Mouse (Mus musculus): Measurements from ENCODE around the gene Dnase1l3.

Dnase1l3 gene

DNA sequence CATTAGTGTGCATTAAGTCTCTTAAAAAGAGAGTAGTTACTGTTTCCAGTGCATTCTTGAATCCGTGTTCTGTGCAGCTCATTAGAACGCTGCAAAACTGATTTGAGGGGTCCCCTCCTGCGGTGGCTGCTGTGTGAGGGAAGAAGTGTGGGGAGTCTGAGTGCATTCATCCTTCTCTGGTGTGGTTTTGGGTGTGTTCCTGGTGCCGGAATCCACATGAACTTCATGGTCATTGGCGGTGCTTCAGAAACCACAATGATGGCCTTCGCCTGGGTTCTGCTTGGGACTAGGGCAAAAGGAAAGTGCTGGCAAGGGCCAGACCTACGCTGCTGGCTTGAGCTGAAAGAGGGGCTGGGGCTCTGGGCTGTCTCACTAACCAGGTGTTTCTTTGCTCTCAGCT lies 60.2 kb downstream of the Dnase1l3 start:
- DNase-seq (ENCODE audit: low spot score): no peak

DNA sequence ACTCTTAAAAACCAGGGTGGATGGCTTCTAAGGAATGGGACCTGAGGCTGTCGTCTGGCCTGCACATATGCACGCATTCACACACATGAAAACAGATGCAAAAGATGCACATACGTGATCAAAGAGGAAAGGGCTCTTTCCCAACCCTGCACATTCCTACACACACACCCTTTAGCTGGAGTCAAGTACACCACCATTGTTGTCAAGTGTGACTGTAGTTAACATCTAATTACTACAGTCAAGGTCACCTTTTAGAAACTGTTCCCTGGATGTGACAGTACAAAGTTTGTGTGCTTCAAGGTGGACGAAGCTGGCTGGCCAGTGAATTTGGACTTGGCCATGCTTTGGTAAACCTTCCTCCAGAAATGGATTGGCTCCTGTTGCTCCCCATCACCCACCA lies 62.2 kb downstream of the Dnase1l3 start:
- no peak for DNase-seq (ENCODE audit: low spot score)

DNA sequence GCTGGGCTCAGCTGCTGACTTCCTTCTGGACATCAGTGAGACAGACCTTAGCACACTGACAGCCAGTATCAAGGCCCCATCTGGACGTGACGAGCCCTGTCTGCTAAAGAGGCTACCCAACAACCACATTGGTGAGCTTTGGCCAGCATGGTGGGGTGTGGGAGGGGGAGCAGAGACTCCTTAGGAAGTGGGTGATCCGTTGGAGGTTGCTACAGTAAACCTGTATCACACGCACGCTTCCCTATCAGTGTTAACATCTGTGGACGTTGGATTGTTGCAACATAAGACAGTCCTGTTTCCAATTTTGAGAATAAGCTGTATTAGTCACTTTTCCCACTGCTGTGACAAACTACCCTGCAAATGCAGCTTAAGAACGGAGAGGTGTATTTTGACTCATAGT lies 65.3 kb downstream of the Dnase1l3 start:
- no peak for DNase-seq (ENCODE audit: low spot score)

DNA sequence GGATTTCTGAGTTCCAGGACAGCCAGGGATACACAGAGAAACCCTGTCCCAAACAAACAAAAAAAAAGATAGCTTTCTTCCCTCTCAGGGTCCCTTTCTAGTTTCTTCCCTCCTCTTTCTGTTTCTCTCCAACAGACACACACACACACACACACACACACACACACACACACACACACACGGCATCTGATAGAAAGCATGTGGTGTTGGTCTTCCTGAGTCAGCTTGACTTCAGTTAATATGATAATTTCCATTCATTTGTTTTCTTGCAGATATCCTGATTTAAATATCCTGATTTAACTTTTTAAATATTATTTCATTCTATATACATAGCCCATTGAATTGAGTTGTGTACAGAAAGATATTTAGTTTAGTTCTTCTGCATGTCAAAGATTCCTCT lies 66.0 kb downstream of the Dnase1l3 start:
- DNase-seq (ENCODE audit: low spot score): no peak

DNA sequence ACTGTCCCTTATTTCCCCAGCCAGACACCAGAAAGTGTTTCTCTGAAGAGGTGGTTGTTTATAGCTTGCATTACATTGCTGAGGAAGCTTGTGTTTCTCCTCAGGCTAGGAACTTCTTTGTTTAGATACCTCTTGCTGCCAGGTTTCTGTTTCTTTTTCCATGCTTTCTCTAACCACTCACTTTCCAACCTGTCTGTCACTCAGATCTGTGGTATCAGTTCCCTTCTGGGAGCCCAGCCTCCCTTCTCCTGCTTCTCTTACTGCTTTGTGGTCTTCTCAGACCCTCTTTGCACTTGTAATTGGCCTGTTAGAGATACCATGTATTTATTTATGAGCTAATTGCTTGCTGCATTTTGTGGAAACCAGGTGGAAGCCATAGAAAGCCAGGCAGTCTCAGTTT lies 70.7 kb downstream of the Dnase1l3 start:
- DNase-seq (ENCODE audit: low spot score): no peak

DNA sequence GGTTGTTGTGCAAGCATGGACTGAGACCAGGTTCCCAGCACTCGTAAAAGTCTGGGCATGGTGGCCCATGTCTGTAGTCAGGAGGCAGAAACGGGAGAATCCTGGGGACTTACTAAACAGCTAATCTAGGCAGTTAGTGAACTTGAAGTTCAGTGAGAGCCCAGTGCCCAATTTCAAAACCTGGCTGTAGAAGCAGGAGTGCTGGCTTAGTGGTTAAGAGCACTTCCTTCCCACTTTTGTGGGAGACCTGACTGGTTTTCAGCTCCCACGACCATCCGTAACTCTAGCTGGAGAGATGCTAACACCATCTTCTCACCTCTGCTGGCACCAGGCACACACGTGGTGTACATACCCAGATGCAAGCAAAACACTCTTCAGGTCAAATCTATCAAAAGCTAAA lies 72.9 kb downstream of the Dnase1l3 start:
- no peak for DNase-seq (ENCODE audit: low spot score)

DNA sequence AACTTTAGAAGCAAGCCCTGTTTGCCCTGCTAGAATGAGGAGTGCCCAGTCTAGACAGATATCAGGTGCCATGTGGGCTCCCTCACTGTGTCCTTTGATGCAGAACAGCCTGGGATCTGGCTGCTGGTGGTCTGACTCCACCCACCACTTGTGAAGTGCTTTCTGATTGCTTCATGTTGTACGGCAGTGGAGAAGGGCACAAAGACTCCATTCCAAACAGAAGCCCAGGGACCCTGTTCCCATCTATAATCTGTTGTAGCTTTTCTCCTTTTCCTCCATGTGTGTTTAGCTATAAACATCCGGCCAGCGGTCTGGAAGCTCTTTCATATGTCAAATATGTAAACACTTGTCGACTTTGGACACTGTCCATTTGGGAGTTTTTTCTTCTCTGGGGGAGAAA lies 74.5 kb downstream of the Dnase1l3 start:
- no peak for DNase-seq (ENCODE audit: low spot score)

DNA sequence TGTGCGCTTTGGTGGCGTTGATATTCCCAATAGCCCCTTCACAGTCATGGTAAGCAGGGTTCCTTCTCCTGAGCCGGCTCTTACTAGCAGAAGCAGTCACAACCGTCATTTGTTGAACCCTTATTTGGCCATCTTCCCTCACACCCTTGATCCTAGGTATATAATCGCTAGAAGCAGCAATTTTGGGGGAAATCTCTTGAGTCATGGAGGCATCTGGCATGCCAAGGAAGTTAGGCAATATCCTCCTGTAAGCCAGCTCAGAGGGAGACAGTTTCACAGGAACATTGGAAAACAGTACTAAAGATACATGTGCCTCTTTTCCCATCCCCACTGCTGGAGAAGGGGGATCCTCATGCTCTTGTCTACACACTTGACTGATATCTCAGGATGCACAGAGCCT lies 75.1 kb downstream of the Dnase1l3 start:
- DNase-seq (ENCODE audit: low spot score): no peak

DNA sequence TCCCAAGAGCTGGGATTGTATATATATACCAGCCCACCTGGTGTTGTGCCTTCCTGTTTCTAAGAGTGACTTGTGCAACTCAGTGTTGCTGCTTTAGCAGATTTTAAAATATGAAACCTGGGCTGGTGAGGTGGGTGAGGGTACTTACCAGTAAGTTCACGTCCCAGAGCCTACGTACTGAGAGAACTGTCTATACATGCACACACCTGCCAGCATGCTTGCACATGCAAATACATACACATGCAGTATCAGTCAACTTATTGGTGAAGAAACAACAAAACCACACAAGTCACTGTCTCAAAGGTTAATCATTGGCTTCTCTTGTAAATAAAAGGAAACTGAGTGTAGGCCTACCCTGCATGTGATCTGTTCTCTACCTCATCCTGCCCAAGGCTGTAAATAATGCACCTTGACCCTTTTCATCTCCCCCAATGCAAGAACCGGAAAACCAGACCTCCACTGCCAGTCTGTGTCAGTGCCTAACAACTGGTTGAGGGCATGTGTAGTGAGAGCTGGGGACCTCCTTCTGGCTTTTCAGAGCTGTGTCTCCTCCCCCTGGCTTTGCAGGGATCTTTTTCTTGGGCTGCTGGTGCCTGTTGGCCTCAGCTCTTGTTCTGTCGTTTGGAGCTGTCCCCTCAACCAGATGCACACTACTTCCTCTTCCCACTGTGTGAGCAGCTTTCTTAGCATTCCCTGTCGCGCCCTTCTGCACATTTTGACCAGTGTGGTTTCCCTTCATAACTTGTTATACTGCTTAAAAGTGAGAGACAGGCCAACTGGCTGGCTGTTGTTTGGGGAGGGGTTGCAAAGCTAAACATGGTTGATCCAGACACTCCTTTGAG lies 76.0 kb downstream of the Dnase1l3 start:
- no peak for DNase-seq (ENCODE audit: low spot score)

Data from T-cell, adult 2 months (primary cell).